Mouse (Mus musculus) myocyte (in vitro differentiated cells): ENCODE measurements around the gene Tnnt3.

Experiments used
- E2F4 ChIP-seq: IDR thresholded peaks from one replicate; pipeline ENCODE4 v1.6.1; 2011; ENCODE audit warnings: mild to moderate bottlenecking, control low read depth, moderate library complexity; ENCODE audit not compliant: insufficient read depth
- POLR2A ChIP-seq: IDR thresholded peaks from one replicate; pipeline ENCODE4 v1.6.1; 2011; ENCODE audit warnings: low read depth, mild to moderate bottlenecking, control low read depth, moderate library complexity; ENCODE audit not compliant: insufficient read length

DNA sequence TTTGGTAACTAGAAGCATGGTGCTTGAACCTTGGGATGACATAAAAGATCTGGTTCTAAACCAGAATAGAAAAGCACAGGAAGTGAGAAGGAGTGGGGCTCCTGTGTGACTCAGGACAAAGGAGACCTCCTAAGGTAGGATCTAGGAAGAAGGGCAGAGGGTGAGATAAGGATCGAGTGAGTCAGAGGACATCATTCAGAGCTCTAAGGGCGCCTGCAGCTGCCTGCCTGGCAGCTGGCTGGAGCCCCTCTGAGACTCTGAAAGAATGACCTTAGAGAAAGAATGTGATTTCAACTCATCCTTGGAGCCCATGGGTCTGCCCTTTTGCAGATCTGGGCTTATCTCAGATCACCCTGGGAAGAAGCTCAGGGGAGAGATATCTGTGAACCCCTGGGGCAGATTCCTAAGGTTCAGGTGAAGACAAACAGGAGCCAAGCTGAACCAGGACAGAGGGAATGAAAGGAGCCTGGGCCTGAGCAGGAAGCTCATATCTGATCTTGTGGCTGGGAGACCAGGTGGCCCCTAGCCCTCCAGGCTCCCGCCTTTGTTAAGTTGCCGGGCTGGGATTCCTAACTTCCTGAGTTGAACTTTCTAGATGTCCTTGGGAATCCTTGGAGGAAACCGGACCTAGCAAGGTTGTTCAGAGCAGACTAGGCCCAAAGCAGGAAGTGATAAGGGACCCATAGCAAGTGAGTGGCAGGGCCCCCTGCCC is 530 bp downstream of the Tnnt3 start:
- TF ChIP-seq POLR2A, result peak; percentile 26
- no peak for TF ChIP-seq E2F4
